Mouse (Mus musculus) ES-E14 (cell line): ENCODE measurements around the gene Pygo1.

ENCODE experiments used
- HCFC1 ChIP-seq: IDR thresholded peaks from 2 replicates; pipeline ENCODE4 v1.6.1; 2012; ENCODE audit warnings: low read length, inconsistent platforms, borderline replicate concordance; ENCODE audit not compliant: insufficient read depth
- MAFK ChIP-seq: IDR thresholded peaks from 2 replicates; pipeline ENCODE4 v1.6.1; 2014; ENCODE audit warnings: mild to moderate bottlenecking, low read depth, low read length, inconsistent platforms; ENCODE audit not compliant: insufficient read depth
- ZC3H11A ChIP-seq: IDR thresholded peaks from 2 replicates; pipeline ENCODE4 v1.6.1; 2012; ENCODE audit warnings: low read depth, mild to moderate bottlenecking, inconsistent platforms, low read length, borderline replicate concordance

DNA sequence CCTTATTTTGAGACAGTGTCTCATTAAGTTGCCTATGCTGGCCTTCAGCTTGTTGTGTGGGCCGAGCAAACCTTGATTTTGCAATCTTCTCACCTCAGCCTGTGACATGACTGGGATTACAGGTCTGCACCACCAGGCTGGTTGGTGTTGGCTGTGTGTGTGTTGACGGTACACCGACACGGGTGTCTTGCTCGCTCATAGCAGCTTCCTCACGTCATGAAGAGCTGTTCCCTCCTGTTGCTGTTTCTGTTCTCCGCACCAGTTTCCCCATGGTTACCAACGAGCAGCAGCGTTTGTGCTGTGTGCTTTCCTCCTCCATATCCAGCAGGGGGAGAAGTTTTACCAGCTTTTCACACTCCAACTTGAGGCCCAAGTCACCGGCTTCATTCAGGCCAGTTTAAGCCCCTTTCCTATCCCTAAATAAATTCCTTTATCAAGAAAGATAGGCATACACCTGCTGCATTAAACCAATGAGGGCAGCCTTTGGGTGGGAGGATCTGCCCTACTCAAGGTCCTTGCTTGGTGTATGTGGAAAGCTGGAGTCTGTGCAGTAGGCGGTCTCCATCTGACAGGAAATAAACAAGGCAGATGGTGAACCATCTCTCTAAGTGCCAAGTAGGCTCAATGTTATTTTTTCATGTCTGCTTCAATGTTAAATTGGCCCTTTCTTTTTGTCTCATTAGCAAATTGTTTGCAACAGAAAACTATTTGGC is 43.1 kb downstream of the Pygo1 start:
- no peak for TF ChIP-seq MAFK
- TF ChIP-seq ZC3H11A, result peak; percentile 47; the same call in 1 of the 2 replicates
- TF ChIP-seq HCFC1, result no peak
